15 mouse cellular contexts compared by ENCODE assay signal in genomic region chr4:107432717-107433116, GRCm38 (mm10). TPM values are rescaled to one million over a fixed set of nuclear protein-coding genes. Genes with fewer than 3 reads are reported as not detected.
DNase-seq lines count a peak whose midpoint lies in the region; ATAC-seq lines count a peak whose summit lies in the region.
"Had no signal": no experiment of that assay in that cellular context is flagged by ENCODE, and none has a peak within 500 bp of the region (broad histone marks: within the 10 kb centered on the region; RNA-seq: fewer than 3 reads in every experiment).

No protein-coding gene starts in this region.

- H3K4me1 ChIP-seq in hindbrain, embryonic 16.5 days (ENCODE audit: control insufficient read depth, insufficient read depth, low read depth, low read length) = peaks cover 13% of the 10 kb centered on the region

- H3K36me3 ChIP-seq in hindbrain, embryonic 16.5 days (ENCODE audit: control insufficient read depth, insufficient read depth, low read length) = no peaks in the 10 kb centered on the region
- H3K36me3 ChIP-seq: hindbrain, embryonic 15.5 days; limb, embryonic 12.5 days; stomach, embryonic 15.5 days had no signal

- DNase-seq in kidney, adult 9 months = peak; percentile 43
- DNase-seq in kidney, adult 18-20 months = no peak
- DNase-seq in urinary bladder, postnatal 14 days (ENCODE audit: low spot score) = peak; percentile 56
- DNase-seq in urinary bladder, adult 2 months (ENCODE audit: low spot score) = no peak
- DNase-seq in fat pad, adult 2 months (ENCODE audit: extremely low read depth, low read depth, low spot score) = peak; percentile 7
- DNase-seq in telencephalon, adult 2 months (ENCODE audit: low read depth, low spot score) = peak; percentile 53
- DNase-seq in ovary, postnatal 14 days (ENCODE audit: low spot score) = no peak
- DNase-seq: kidney, postnatal 14 days; lung, adult 18-20 months had no signal

- H3K4me3 ChIP-seq in hindbrain, embryonic 16.5 days (ENCODE audit: low read length) = no peak overlapping the region
- H3K4me3 ChIP-seq: erythroblast, embryonic 14.5 days; hindbrain, embryonic 15.5 days; limb, embryonic 12.5 days; stomach, embryonic 15.5 days had no signal

- no peaks in the 10 kb centered on the region for H3K9me3 ChIP-seq in hindbrain, embryonic 16.5 days (ENCODE audit: control insufficient read depth, low read length)
- H3K9me3 ChIP-seq: hindbrain, embryonic 15.5 days; limb, embryonic 12.5 days; stomach, embryonic 15.5 days had no signal

- ATAC-seq in hindbrain, embryonic 16.5 days = no peak

- peaks cover 16% of the 10 kb centered on the region for H3K27me3 ChIP-seq in hindbrain, embryonic 16.5 days (replicated peaks; ENCODE audit: control insufficient read depth, insufficient read depth, low read length)

- H3K4me2 ChIP-seq in hindbrain, embryonic 16.5 days (ENCODE audit: low read length) = no peak overlapping the region
- H3K4me2 ChIP-seq: hindbrain, embryonic 15.5 days; limb, embryonic 12.5 days; midbrain, embryonic 11.5 days; stomach, embryonic 15.5 days had no signal

- no peak overlapping the region for H3K27ac ChIP-seq in hindbrain, embryonic 16.5 days (ENCODE audit: low read depth, low read length)
- H3K27ac ChIP-seq: hindbrain, embryonic 15.5 days; limb, embryonic 12.5 days; stomach, embryonic 15.5 days had no signal

- 88% methylated on average over 5 of the region's 5 CpGs for WGBS in hindbrain, embryonic 16.5 days

- H3K9ac ChIP-seq in hindbrain, embryonic 16.5 days (ENCODE audit: low read depth, low read length) = no peak overlapping the region
- H3K9ac ChIP-seq: hindbrain, embryonic 15.5 days; limb, embryonic 12.5 days; stomach, embryonic 15.5 days had no signal

RNA-seq across cellular contexts. Expression of gene Glis1, which starts 1.7 kb away (rescaled TPM):
- 0.12 and 0.43 TPM in 2 replicates for polyA plus RNA-seq in urinary bladder, adult 2 months (2012; rRNA removed)
- 1.3 and 2.4 TPM in 2 replicates for polyA plus RNA-seq in hindbrain, embryonic 16.5 days (2015; fragmentation: Nextera tagmentation; extraction: Ambion mirVana)

Comparison
In these comparisons a context has a peak if more than half of its experiments do, and no peak if none do; other contexts are left out.
1. DNase-seq: peak in kidney, adult 9 months (single experiment), urinary bladder, postnatal 14 days (single experiment), fat pad, adult 2 months (single experiment) and telencephalon, adult 2 months (single experiment); none in kidney, adult 18-20 months (single experiment), urinary bladder, adult 2 months (single experiment) and ovary, postnatal 14 days (single experiment).